Mouse (Mus musculus): Measurements from ENCODE around the gene Wfdc9. TPM values are rescaled to one million over a fixed set of nuclear protein-coding genes. Genes with fewer than 3 reads are reported as not detected.
"Not testable (repeated sequence)": the region's sequence is repeated elsewhere in the genome, so short reads cannot be mapped to it uniquely, and the experiment has no call there.

Wfdc9 gene
- polyA plus RNA-seq, 1 experiment from 2014 or later, result not detected

GRCm38 (mm10) chr2:164613471-164613870 is 42.9 kb downstream of the Wfdc9 start, which contains the start of the genes Wfdc6b and Wfdc8:
Gene Wfdc6b (plus strand): TSS chr2:164613522.
Gene Wfdc8 (minus strand): TSS chr2:164613626.
- H3K27ac ChIP-seq; H3K4me3 ChIP-seq; ATAC-seq; H3K9me3 ChIP-seq (replicated peaks); H3K27me3 ChIP-seq; H3K36me3 ChIP-seq (ENCODE audit: poor library complexity, severe bottlenecking); H3K9ac ChIP-seq; H3K4me2 ChIP-seq; H3K4me1 ChIP-seq: not testable (repeated sequence)
- WGBS, result 60% methylated on average over 8 of the region's 8 CpGs

GRCm38 (mm10) chr2:164608781-164609180 is 47.6 kb downstream of the Wfdc9 start:
- Histone ChIP-seq H3K36me3 (ENCODE audit: poor library complexity, severe bottlenecking) (no peaks in the 10 kb centered on the region), H3K27me3 (no peaks in the 10 kb centered on the region), H3K9me3 (replicated peaks) (peaks cover under 1% of the 10 kb centered on the region; the same call in 1 of the 2 replicates), H3K4me2 (no peak overlapping the region), H3K4me1 (no peaks in the 10 kb centered on the region), H3K4me3 (no peak overlapping the region), H3K27ac (no peak overlapping the region), H3K9ac (no peak overlapping the region)
- no peak for ATAC-seq
- 87% methylated on average over 6 of the region's 6 CpGs for WGBS

GRCm38 (mm10) chr2:164604411-164604810 is 52.0 kb downstream of the Wfdc9 start:
- H3K9ac ChIP-seq, result no peak overlapping the region

GRCm38 (mm10) chr2:164603482-164603881 is 52.9 kb downstream of the Wfdc9 start:
- Histone ChIP-seq H3K4me1 (no peaks in the 10 kb centered on the region), H3K9ac (no peak overlapping the region), H3K27ac (no peak overlapping the region), H3K27me3 (no peaks in the 10 kb centered on the region), H3K4me2 (no peak overlapping the region), H3K4me3 (no peak overlapping the region), H3K9me3 (replicated peaks) (peaks cover 9% of the 10 kb centered on the region), H3K36me3 (ENCODE audit: poor library complexity, severe bottlenecking) (no peaks in the 10 kb centered on the region)
- WGBS, result 91% methylated on average over 3 of the region's 3 CpGs
- no peak for ATAC-seq

More at GRCm38 (mm10) chr2:164604411-164604810, 52.0 kb downstream of the Wfdc9 start:
- Histone ChIP-seq H3K4me2 (no peak overlapping the region), H3K9me3 (replicated peaks) (peaks cover 9% of the 10 kb centered on the region), H3K4me3 (no peak overlapping the region), H3K36me3 (ENCODE audit: poor library complexity, severe bottlenecking) (no peaks in the 10 kb centered on the region), H3K4me1 (no peaks in the 10 kb centered on the region), H3K27ac (no peak overlapping the region), H3K27me3 (no peaks in the 10 kb centered on the region)
- ATAC-seq, result no peak
- WGBS, result 92% methylated on average over 8 of the region's 8 CpGs

GRCm38 (mm10) chr2:164600179-164600578 is 56.2 kb downstream of the Wfdc9 start:
- Histone ChIP-seq H3K9ac (no peak overlapping the region), H3K4me2 (no peak overlapping the region), H3K27ac (no peak overlapping the region), H3K4me3 (no peak overlapping the region), H3K36me3 (ENCODE audit: poor library complexity, severe bottlenecking) (no peaks in the 10 kb centered on the region), H3K27me3 (no peaks in the 10 kb centered on the region), H3K9me3 (replicated peaks) (peaks cover 9% of the 10 kb centered on the region), H3K4me1 (no peaks in the 10 kb centered on the region)
- no peak for ATAC-seq
- WGBS, result 73% methylated on average over 3 of the region's 3 CpGs

Other genes starting within 250 kb of the Wfdc9 start
- gene Sdc4, start 212.7 kb downstream of the Wfdc9 start, polyA plus RNA-seq (2015; fragmentation: Nextera tagmentation; extraction: Ambion mirVana), result 7.9 and 8.6 TPM in 2 replicates
- gene Sys1, start 199.6 kb downstream of the Wfdc9 start, polyA plus RNA-seq (2015; fragmentation: Nextera tagmentation; extraction: Ambion mirVana), result 71.8 and 72.4 TPM in 2 replicates
- 3.6 and 3.7 TPM in 2 replicates for gene Gm20458, start 195.6 kb downstream of the Wfdc9 start, polyA plus RNA-seq (2015; fragmentation: Nextera tagmentation; extraction: Ambion mirVana)
- not detected in 2 replicates for gene Trp53tg5, start 182.9 kb downstream of the Wfdc9 start, polyA plus RNA-seq (2015; fragmentation: Nextera tagmentation; extraction: Ambion mirVana)
- gene Dbndd2, start 170.5 kb downstream of the Wfdc9 start, polyA plus RNA-seq (2015; fragmentation: Nextera tagmentation; extraction: Ambion mirVana), result 6.3 and 7.3 TPM in 2 replicates
- 47.2 and 52.2 TPM in 2 replicates for gene Pigt, start 159.1 kb downstream of the Wfdc9 start, polyA plus RNA-seq (2015; fragmentation: Nextera tagmentation; extraction: Ambion mirVana)
- gene Wfdc2, start 94.2 kb downstream of the Wfdc9 start, polyA plus RNA-seq (2015; fragmentation: Nextera tagmentation; extraction: Ambion mirVana), result 15.4 and 21.2 TPM in 2 replicates
- gene Spint3, start 83.1 kb downstream of the Wfdc9 start, polyA plus RNA-seq (2015; fragmentation: Nextera tagmentation; extraction: Ambion mirVana), result not detected in 2 replicates
- not detected in 2 replicates for gene Wfdc6a, start 71.1 kb downstream of the Wfdc9 start, polyA plus RNA-seq (2015; fragmentation: Nextera tagmentation; extraction: Ambion mirVana)
- gene Eppin, start 63.0 kb downstream of the Wfdc9 start, polyA plus RNA-seq (2015; fragmentation: Nextera tagmentation; extraction: Ambion mirVana), result not detected in 2 replicates
- gene Wfdc6b, start 43.1 kb downstream of the Wfdc9 start, polyA plus RNA-seq (2015; fragmentation: Nextera tagmentation; extraction: Ambion mirVana), result not detected in 2 replicates
- gene Wfdc8, start 43.0 kb downstream of the Wfdc9 start, polyA plus RNA-seq (2015; fragmentation: Nextera tagmentation; extraction: Ambion mirVana), result not detected in 2 replicates
- not detected in 2 replicates for gene Wfdc16, start 17.8 kb downstream of the Wfdc9 start, polyA plus RNA-seq (2015; fragmentation: Nextera tagmentation; extraction: Ambion mirVana)
- gene Wfdc10, start 537 bp downstream of the Wfdc9 start, polyA plus RNA-seq (2015; fragmentation: Nextera tagmentation; extraction: Ambion mirVana), result not detected in 2 replicates
- not detected in 2 replicates for gene Wfdc11, start 17.5 kb upstream of the Wfdc9 start, polyA plus RNA-seq (2015; fragmentation: Nextera tagmentation; extraction: Ambion mirVana)
- gene Wfdc13, start 28.5 kb upstream of the Wfdc9 start, polyA plus RNA-seq (2015; fragmentation: Nextera tagmentation; extraction: Ambion mirVana), result not detected in 2 replicates
- gene Spint4, start 41.9 kb upstream of the Wfdc9 start, polyA plus RNA-seq (2015; fragmentation: Nextera tagmentation; extraction: Ambion mirVana), result not detected in 2 replicates
- gene Spint5, start 58.7 kb upstream of the Wfdc9 start, polyA plus RNA-seq (2015; fragmentation: Nextera tagmentation; extraction: Ambion mirVana), result not detected in 2 replicates
- gene Wfdc3, start 89.3 kb upstream of the Wfdc9 start, polyA plus RNA-seq (2015; fragmentation: Nextera tagmentation; extraction: Ambion mirVana), result 0.92 and 1.4 TPM in 2 replicates
- 75.2 and 80.2 TPM in 2 replicates for gene Dnttip1, start 89.4 kb upstream of the Wfdc9 start, polyA plus RNA-seq (2015; fragmentation: Nextera tagmentation; extraction: Ambion mirVana)
- gene Ube2c, start 113.3 kb upstream of the Wfdc9 start, polyA plus RNA-seq (2015; fragmentation: Nextera tagmentation; extraction: Ambion mirVana), result 476 and 507 TPM in 2 replicates
- gene Tnnc2, start 123.4 kb upstream of the Wfdc9 start, polyA plus RNA-seq (2015; fragmentation: Nextera tagmentation; extraction: Ambion mirVana), result not detected in 2 replicates
- gene Snx21, start 129.2 kb upstream of the Wfdc9 start, polyA plus RNA-seq (2015; fragmentation: Nextera tagmentation; extraction: Ambion mirVana), result 14.7 and 15.4 TPM in 2 replicates
- gene Acot8, start 148.3 kb upstream of the Wfdc9 start, polyA plus RNA-seq (2015; fragmentation: Nextera tagmentation; extraction: Ambion mirVana), result 16.5 and 17.0 TPM in 2 replicates
- 11.7 and 12.1 TPM in 2 replicates for gene Zswim3, start 148.5 kb upstream of the Wfdc9 start, polyA plus RNA-seq (2015; fragmentation: Nextera tagmentation; extraction: Ambion mirVana)
- gene Zswim1, start 166.1 kb upstream of the Wfdc9 start, polyA plus RNA-seq (2015; fragmentation: Nextera tagmentation; extraction: Ambion mirVana), result 22.1 and 23.2 TPM in 2 replicates
- gene Spata25, start 172.0 kb upstream of the Wfdc9 start, polyA plus RNA-seq (2015; fragmentation: Nextera tagmentation; extraction: Ambion mirVana), result not detected in 2 replicates
- gene Ctsa, start 176.3 kb upstream of the Wfdc9 start, polyA plus RNA-seq (2015; fragmentation: Nextera tagmentation; extraction: Ambion mirVana), result 82.7 and 91.6 TPM in 2 replicates
- 4.0 and 4.2 TPM in 2 replicates for gene Neurl2, start 176.9 kb upstream of the Wfdc9 start, polyA plus RNA-seq (2015; fragmentation: Nextera tagmentation; extraction: Ambion mirVana)
- 34.3 and 35.4 TPM in 2 replicates for gene Pltp, start 201.1 kb upstream of the Wfdc9 start, polyA plus RNA-seq (2015; fragmentation: Nextera tagmentation; extraction: Ambion mirVana)
- gene Pcif1, start 222.7 kb upstream of the Wfdc9 start, polyA plus RNA-seq (2015; fragmentation: Nextera tagmentation; extraction: Ambion mirVana), result 101 and 107 TPM in 2 replicates

All from forebrain, embryonic 13.5 days (tissue).